Mouse (Mus musculus) layer of hippocampus, adult 8-10 months (tissue): Measurements from ENCODE around the gene Rhbdd1. TPM values are rescaled to one million over a fixed set of nuclear protein-coding genes. Genes with fewer than 3 reads are reported as not detected.
A peak's percentile ranks its signal among the peaks of the same experiment; 100 is the strongest.

Experiments
- DNase-seq, 2 experiments: peaks; one replicate each; pipeline ENCODE4 v3.0.0; 2022; ENCODE audit warnings: low spot score in 2 of 2
- total RNA-seq, 4 experiments: library from RNA; stranded (reverse); gene quantifications; 2 replicates each; pipeline ENCODE4 v1.2.4; 2022

The Rhbdd1 gene
- total RNA-seq, 4 experiments from 2014 or later, result 8.3 to 11.0 (median 9.4) TPM

GRCm38 (mm10) chr1:82291151-82291797 is 25.0 kb upstream of the Rhbdd1 start, which contains the start of gene Irs1:
Irs1 (minus strand) TSS chr1:82291416.
- peak; percentile 84 to 85 for DNase-seq

- DNase-seq, result no peak
These were observed 24.1 kb upstream of the Rhbdd1 start for GRCm38 (mm10) chr1:82291930-82292712.

GRCm38 (mm10) chr1:82292771-82293170 is 23.5 kb upstream of the Rhbdd1 start:
- peak; percentile 70 to 71 for DNase-seq

- DNase-seq, result no peak
These were observed 22.1 kb upstream of the Rhbdd1 start for GRCm38 (mm10) chr1:82294102-82294501.

- no peak for DNase-seq
These were observed 17.7 kb upstream of the Rhbdd1 start for GRCm38 (mm10) chr1:82298586-82298985.

- no peak for DNase-seq
These were observed 11.8 kb upstream of the Rhbdd1 start for GRCm38 (mm10) chr1:82304483-82304882.

- DNase-seq, result no peak
These were observed 484 bp downstream of the Rhbdd1 start for GRCm38 (mm10) chr1:82316746-82317126.

DNA sequence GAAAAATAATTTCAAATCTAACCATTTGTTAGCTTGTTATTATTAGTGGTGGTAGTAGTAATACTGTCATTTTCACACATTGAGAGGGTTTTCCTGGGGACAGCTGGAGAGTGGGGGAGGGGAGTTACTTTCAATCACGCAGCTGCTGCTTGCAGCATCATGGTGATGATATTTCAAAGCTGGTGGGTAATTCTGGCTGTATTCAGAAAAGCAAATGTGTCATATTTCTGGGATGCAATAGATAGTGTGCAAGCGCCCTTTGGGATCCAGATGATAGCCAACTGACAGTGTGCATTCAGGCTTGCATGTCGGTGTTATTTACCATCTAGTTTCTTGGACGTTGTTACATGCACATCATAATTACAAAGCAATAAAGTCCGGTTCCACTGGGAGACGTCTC is 4.2 kb downstream of the Rhbdd1 start:
- peak; percentile 46 to 55 for DNase-seq

- DNase-seq, result no peak
These were observed 4.6 kb downstream of the Rhbdd1 start for GRCm38 (mm10) chr1:82320864-82321263.

GRCm38 (mm10) chr1:82321441-82321840 is 5.2 kb downstream of the Rhbdd1 start:
- no peak for DNase-seq

DNA sequence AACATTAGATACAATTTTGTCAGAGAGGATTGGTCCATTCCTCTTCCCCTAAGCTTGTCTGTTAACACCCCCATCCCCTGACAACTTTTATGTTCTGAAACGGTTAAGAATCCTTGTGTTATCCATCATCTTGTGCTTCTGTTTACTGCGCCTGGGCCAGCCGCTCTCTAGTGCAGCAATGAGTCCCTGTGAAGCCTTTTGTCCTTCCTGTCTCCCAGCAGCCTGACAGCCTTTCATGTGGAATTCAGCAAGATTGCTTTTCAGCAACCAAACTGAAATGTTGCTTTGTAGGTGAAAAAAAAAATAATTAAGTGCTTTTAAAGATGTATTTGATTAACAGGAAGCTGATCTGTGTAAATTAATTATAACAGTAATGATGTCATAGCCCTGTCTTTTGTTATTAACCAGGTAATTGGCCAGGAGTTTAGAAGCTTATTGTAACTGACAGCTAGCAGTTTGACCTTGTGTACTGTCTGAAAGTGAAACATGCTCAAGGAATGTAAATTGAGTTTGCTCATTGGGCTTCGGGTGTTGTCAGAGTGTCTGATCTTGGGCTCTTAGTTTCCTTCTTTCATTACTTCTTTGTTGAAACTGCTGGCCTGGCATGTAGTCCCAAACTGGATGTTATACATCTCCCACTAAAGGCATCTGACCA is 8.0 kb downstream of the Rhbdd1 start:
- no peak for DNase-seq

DNA sequence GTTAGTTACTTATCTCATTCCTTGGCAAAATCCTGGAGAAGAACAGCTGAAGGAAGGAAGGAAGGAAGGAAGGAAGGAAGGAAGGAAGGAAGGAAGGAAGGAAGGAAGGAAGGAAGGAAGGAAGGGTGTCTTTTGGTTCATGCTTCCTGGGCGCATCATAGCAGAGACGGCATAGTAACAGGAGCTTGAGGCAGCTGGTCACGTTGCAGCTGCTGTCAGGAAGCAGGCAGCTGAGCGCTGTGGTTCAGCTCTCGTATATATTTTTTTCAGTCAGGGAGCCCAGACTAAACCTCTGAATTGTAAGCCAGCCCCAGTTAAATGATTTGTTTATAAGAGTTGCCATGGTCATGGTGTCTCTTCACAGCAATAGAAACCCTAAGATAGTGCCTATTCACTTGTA is 9.9 kb downstream of the Rhbdd1 start:
- DNase-seq, result no peak

- DNase-seq, result no peak
These were observed 12.0 kb downstream of the Rhbdd1 start for GRCm38 (mm10) chr1:82328033-82328775.

DNA sequence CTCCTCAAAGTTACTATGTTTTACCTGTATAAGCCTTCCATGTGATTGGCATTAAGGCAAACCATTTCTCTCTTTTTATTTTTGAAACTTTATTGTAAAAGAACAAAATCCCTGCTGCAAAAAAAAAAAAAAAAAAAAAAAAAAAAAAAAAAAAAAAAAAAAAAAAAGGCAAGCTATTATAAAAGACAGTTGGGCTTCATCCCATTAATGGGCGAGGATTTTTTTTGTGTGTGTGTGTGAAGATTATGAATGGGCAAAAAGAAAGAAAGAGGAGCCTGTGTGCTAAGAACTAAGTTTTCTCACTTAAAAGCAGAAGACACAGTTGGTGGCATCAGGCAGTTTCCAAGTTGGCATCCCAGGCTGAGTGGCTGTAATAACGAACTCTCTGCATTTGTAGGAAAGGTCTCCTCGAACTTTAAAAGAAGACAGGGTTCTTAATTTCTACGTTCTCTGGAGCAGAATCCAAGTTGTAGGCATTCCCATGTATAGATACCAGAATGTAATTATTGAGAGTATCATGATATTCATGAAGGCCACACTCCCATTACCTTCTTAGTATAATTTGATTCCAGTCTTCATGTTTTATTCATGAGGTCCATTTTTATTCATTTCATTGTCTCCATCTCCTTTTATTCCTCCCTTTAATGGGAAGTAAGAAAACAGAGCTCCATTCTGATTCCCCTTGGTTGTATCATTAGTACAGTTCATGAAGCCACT is 13.1 kb downstream of the Rhbdd1 start:
- DNase-seq, result no peak

DNA sequence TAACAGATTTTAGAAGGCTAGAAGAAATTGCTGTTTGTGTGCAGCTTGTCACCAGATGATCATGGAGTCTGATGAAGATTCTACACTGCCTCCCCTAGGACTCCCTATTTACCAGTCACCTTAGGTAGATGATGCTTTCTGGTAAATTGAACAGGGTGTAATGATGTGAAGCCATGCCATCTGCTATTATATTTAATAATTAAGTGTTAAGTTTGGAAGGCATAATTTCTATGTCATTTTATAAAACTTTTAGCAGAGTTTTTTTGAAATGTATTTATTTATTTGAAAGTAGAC is 13.6 kb downstream of the Rhbdd1 start:
- no peak for DNase-seq

GRCm38 (mm10) chr1:82334506-82334905 is 18.3 kb downstream of the Rhbdd1 start:
- DNase-seq, result no peak

DNA sequence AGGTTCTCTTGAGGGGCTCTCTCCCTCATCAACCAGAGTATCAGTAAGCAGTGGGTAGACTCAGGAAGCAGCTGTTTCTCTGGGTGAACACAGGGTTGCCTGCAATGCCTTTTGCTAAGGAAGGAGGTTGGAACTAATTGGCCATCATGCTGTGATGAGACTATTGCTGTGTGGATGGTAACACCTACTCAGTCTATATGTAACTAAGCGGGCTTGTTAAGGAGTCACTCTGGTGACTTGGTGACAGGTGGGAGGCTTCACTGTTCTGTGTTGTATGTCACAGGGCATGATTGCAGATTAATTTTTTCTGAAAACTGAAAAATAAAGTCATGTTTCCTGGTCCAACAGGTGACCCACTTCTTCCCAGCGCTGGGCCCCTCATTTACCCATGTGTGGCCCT is 36.8 kb downstream of the Rhbdd1 start:
- no peak for DNase-seq

DNA sequence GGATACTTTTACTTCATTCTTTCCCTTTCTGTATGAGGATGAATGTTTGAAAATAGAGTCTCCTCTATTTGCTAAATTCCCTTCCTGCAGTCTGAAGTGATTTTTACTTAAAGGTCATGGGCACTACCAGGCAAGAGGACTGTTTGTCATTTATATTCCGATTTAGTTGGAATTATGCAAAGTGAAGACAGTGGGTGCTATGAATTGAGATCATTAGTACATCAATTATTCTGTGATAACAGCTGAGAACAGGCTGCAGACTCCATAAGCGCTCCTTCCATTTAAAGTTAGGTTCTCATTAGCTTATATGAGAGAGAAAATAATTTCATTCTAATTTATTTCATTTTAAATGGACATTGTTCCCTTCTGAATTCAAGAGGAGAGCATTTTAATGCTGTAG is 37.5 kb downstream of the Rhbdd1 start:
- DNase-seq, result no peak

DNA sequence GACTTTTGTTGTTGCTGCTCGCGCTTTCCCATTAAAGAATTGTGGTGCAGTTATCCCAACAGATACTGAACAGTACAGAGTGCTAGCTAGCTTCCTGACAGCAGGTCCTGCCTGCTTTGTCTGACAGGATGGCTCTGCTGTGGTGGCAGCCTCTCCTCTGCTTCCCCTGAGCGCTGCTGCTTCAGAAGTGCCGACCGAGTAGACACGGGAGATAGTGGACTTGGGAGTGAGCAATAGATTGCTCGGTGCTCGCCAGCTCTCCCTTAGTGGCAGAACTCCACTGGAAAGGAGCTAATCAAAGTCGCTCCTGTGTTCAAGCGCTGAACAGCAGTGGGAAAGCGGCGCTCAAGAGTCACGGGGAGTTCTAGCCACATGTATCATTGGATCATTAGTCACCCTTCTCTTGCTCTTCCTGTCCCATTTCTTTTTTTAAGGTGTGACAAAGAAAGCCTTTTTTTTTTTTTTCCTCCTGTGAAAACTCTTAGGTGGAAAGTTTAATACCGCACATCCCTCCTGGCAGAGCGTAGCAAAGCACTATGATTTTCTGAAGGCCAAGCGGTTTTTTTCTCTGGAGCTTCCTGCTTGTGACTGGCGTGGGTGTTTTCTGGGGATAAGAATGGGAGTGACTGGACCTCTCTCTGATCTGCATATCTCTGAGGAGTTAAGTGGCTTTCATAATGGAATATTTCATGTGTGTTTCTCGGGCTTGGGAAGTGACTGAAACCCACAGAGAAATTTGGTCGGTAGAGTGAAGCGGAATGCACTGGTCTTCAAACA is 42.8 kb downstream of the Rhbdd1 start:
- no peak for DNase-seq

DNA sequence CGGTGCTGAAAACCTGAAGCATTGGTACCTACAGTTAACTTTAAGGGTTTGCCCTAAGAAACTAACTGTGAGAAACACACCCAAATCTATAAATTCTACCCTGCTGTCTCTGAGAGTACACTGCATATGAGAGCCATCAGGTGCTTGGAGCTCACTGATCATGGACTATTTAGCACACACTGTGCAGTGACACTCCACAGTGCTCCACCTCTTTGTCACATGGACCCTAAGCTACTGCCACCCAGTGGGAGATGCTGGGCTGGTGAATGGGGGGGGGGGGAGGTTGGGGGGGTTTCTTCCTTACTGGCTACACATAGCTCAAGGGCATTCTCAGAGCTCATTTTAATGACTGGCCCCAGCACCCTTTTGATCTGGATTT is 43.4 kb downstream of the Rhbdd1 start:
- DNase-seq, result no peak

DNA sequence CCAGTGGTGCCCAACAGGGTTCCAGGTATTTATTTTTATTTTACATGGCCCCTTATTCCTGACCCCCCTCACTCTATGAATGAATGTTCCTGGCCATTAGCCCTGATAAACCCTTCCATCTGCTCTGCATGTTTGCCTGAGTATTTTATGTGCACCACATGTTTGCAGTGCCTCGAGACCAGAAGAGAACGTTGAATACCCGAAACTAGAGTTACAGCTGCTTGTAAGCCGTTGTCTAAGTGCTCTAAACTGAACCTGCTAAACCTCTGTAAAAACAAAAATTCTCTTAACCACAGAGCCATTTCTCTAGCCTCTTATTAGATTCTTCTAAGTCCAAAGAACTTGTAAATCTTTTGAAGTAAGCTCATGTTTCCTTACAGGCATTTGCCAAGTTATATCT is 45.0 kb downstream of the Rhbdd1 start:
- DNase-seq, result no peak
